Mouse (Mus musculus) neural tube, embryonic 10.5 days (tissue): ENCODE data around the gene Acot8.

Source experiments
- DNase-seq: peaks from one replicate; pipeline ENCODE4 v3.0.0-alpha.2; 2017; ENCODE audit warnings: low spot score; ENCODE audit errors: extremely low spot score

The Acot8 gene

GRCm38 (mm10) chr2:164783926-164784581 is 20.6 kb downstream of the Acot8 start:
- DNase-seq = no peak

GRCm38 (mm10) chr2:164781876-164782275 is 22.8 kb downstream of the Acot8 start:
- DNase-seq = no peak

GRCm38 (mm10) chr2:164779481-164780086 is 25.1 kb downstream of the Acot8 start, which contains the start of gene Tnnc2:
TSS of gene Tnnc2 (minus strand) at chr2:164779967.
- DNase-seq = no peak

GRCm38 (mm10) chr2:164778809-164779208 is 25.9 kb downstream of the Acot8 start:
- DNase-seq = no peak

GRCm38 (mm10) chr2:164778015-164778287 is 26.7 kb downstream of the Acot8 start:
- no peak for DNase-seq

- no peak for DNase-seq
Measured at GRCm38 (mm10) chr2:164777246-164778014, 27.3 kb downstream of the Acot8 start.

GRCm38 (mm10) chr2:164776801-164777200 is 27.9 kb downstream of the Acot8 start:
- no peak for DNase-seq

- DNase-seq = no peak
Measured at GRCm38 (mm10) chr2:164776130-164776529, 28.6 kb downstream of the Acot8 start.

- no peak for DNase-seq
Measured at GRCm38 (mm10) chr2:164773989-164774364, 30.7 kb downstream of the Acot8 start.

- DNase-seq = no peak
Measured at GRCm38 (mm10) chr2:164773229-164773988, 31.3 kb downstream of the Acot8 start.

- no peak for DNase-seq
Measured at GRCm38 (mm10) chr2:164771123-164771522, 33.6 kb downstream of the Acot8 start.

GRCm38 (mm10) chr2:164770279-164770678 is 34.4 kb downstream of the Acot8 start:
- DNase-seq = no peak

GRCm38 (mm10) chr2:164769258-164770037 is 35.2 kb downstream of the Acot8 start, which contains the start of gene Ube2c:
TSS of gene Ube2c (plus strand) at chr2:164769898.
- DNase-seq = peak; percentile 97

- DNase-seq = no peak
Measured at GRCm38 (mm10) chr2:164767812-164768540, 36.7 kb downstream of the Acot8 start.

GRCm38 (mm10) chr2:164765841-164766240 is 38.8 kb downstream of the Acot8 start:
- no peak for DNase-seq

GRCm38 (mm10) chr2:164762593-164762992 is 42.1 kb downstream of the Acot8 start:
- DNase-seq = no peak

GRCm38 (mm10) chr2:164761971-164762370 is 42.7 kb downstream of the Acot8 start:
- no peak for DNase-seq

- no peak for DNase-seq
Measured at GRCm38 (mm10) chr2:164761502-164761901, 43.2 kb downstream of the Acot8 start.

GRCm38 (mm10) chr2:164760059-164760833 is 44.4 kb downstream of the Acot8 start:
- no peak for DNase-seq

- no peak for DNase-seq
Measured at GRCm38 (mm10) chr2:164758692-164759091, 46.0 kb downstream of the Acot8 start.
